Mouse (Mus musculus) heart, adult 9 months (tissue): ENCODE results near the gene Eif1b.

Source experiments
- DNase-seq, 2 experiments: peaks; one replicate each; pipeline ENCODE4 v3.0.0; 2022; ENCODE audit warnings: low spot score in 2 of 2

Gene Eif1b

GRCm38 (mm10) chr9:120492010-120492399 lies at the start of gene Eif1b:
Eif1b (plus strand) TSS chr9:120492232.
- DNase-seq, result peak in 1 of 2 experiments; percentile 25

DNA sequence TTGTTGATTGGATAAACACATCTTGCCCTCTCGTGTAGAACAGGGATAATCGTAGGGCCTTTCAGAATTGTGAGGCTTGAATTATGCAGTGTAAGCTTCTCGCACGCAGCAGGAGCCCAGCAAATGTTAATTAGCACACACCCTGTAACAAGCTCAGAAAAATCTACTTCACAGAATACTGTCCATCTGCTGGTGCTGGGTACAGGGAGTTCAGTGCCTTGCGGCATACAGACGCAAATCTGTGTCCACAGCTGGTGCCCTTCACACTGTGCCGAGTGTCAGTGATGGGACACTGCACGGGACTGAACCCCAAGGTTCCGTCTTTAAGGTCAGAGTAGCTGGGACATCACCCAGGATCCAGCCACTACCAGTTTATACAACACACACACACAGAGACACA lies 47.4 kb upstream of the Eif1b start:
- DNase-seq, result no peak

- DNase-seq, result no peak
These were observed 42.2 kb upstream of the Eif1b start for GRCm38 (mm10) chr9:120449696-120450329.

- no peak for DNase-seq
These were observed 36.0 kb upstream of the Eif1b start for GRCm38 (mm10) chr9:120455768-120456655.

- no peak for DNase-seq
These were observed 21.6 kb upstream of the Eif1b start for GRCm38 (mm10) chr9:120470431-120470830.

DNA sequence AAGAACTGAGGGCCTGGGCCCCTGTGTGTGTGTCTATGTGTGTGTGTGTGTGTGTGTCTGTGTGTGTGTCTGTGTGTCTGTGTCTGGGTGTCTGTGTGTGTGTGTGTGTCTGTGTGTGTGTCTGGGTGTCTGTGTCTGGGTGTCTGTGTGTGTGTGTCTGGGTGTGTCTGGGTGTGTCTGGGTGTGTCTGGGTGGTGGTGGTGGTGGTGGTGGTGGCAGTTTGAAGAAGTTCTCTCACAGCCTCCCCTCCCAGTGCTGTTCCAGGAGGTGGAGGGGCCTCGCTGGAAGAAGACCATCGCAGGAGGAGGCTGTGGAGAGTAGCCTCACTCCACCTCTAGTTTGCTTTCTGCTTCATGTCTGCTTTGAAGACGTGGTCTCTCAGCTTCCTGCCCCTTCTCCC lies 10.4 kb upstream of the Eif1b start:
- DNase-seq, result no peak

DNA sequence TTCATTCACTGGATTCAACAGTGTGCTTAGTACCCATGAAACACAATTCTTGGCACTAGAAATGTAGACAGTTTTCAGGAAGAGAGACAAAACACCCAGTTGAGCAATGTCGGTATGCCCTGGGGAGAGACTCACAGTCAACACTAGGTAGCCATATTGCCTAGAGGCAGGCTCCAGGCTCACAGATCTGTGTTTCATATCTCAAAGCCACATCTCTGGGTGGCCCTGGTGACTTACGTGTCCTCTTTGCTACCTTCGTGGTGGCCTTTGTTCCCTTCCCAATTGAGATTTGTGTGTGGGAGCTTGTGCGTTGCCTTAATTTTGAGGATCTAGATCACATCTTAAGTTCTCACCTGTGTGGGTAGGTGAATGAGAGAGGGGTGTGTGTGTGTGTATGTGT lies 9.7 kb upstream of the Eif1b start:
- DNase-seq, result no peak

DNA sequence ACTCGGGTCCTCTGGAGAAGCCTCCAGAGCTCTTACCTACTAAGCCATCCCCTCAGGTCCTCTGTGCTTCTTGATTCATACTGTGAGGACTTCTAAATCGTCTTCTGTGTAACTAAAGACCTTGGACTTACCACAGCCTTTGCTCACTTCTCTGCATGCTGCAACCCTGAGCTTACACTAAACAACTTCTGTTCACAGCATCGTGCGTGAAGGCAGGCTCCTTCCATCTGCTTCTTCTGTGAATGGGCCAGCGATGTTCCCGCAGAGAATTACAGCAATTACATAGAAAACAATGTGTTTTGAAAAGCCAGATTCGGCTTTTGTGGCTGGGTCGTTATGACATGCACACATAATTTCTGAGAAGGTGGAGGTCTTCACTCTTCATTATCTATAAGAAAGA lies 8.9 kb upstream of the Eif1b start:
- no peak for DNase-seq

DNA sequence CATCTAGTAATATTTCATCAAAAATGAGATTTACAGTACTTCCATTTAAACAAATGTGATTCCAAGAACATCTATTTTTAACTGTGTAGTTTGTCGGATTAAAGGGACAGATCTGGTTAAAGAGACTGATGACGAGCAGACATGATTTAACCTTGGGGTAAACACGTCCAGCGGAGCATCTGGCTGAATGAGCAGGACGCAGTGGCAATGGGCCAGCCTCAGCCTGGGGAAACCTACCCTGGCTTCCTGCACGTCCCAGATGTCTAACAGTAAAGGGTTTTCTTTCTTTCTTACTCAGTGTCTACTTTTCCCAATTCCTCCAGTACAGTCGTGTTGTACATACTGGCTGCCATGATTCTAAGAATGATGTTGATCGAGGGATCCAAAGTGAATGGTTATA lies 5.0 kb upstream of the Eif1b start:
- DNase-seq, result no peak

DNA sequence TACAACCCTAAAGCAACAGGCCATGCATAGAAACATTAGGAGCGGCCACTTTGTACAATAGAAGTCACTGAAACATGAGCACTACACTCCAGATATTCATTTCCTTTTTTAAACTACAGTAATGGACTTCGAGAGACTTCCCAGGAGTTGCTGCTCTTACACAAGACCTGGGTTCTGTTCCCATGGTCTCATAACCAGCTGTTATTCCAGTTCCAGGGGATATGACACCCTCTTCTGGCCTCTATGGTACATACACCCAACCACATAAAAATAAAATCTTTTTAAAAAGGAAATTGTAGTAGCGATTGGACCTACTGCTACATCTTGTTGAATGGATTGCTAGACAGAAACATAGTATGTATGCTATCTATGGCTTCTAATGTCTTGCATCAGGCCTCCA lies 523 bp upstream of the Eif1b start:
- DNase-seq, result no peak

DNA sequence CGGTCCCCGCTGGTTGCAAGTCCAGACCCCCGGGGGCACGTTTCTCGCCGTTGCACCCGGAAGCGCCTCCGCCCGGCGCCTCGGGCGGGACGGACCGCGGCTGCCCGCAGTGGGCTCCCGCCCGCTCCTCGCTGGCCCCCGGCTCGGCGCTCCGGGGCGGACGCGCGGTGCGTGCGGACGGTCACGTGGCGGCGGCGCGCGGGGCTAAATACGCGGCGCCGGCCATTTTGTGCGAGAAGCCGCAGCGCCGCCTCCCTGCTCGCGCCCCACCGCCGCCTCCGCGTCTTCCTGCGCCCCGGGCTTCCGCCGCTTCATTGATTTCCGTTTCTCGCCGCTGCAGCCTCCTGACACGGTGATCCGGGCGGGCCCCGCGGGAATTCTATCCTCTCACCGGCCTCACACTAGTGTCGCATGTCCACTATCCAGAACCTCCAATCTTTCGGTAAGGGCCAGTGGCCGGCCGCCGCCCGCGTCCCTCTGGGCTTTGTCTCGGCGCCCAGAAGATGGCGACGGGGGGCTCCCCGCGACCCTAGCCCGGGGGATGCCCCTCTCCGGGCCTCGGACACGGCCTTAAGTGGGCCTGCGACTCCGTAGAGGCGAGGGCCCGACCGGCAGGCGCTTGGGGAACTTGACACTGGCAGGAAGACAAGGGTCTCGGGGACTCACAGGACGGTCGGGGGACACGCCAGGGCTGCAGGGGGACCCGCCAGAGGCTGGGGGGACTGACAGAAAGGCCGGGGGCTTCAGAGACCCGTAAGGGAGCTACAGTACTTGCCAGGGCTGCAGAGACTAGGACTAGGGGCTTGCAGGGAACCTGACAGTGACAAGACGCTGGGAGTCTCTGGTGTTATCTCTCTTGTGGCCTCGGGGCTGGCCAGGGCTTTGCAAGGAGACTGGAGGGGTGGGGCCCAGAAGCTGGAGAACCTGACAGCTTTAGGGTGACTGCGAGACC lies 644 bp downstream of the Eif1b start:
- peak; percentile 72 to 75 for DNase-seq

DNA sequence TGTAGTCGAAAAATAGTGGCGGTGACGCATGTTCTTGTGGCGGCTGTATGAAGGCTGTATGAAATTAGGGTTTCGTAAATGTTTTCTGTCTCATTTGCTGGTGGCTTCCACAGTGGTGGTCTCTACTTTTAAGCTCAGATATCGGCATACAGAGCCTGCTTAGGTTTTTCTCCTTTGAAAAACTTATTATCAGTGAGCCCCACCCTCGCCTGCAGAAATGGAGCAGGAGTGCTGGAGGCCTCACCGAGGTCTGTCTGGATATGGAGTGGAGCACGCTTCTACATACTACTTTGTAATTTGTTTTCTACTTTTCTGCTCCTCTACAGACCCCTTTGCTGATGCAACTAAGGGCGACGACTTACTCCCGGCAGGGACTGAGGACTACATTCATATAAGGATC lies 1.7 kb downstream of the Eif1b start:
- DNase-seq, result no peak

DNA sequence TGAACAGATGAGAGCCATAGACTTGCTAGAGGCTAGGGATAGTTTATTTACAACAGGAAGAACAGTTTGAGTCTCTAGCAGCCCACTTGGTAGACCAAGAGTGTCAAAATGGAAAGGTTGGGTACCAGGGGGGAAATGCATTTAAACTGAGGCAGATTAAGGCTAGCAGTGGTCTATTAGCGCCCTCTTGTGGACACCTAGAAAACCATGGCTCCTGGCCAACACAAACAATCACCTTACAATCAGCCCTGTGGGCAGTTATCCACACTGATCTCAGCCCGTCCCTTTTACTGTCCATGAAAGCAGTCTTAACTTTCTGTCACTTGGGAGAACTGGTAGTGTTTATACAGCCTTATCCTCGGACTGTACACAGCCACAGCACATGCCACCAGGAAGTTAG lies 4.7 kb downstream of the Eif1b start:
- DNase-seq, result peak; percentile 35 to 75

GRCm38 (mm10) chr9:120497983-120498382 lies 6.0 kb downstream of the Eif1b start:
- no peak for DNase-seq

DNA sequence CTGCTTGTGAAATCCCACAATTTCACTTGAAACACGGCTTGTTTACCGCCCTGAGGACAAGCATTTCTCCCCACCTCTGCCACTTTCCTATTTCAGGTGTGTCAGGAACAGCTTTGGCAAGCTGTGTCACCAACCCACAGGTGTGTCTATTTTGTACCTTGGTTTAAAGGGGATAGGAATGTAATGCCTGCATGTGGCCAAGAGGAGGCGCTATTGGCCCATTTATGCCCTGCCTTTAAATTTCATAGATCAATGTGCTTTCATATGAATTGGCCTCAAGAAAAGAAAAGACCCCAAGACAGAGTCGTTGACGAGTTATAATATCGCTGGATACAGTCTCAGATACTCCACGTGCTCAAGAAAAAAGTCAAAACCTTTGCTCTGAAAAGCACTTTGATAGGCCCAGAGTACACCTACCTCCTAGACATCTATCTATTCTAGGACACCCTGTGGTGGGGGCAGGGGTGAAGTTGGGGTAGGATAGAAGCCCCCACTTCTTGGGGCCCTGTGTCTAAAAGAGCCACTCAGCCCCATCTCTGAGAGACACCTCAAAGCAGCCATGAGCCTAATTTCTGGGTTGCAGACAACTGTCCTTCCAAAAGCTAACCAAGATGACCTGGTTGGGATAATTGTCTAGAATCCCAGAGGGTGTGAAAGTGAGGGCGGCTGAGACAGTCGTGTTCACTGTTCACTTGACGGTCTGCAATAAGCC lies 9.3 kb downstream of the Eif1b start:
- no peak for DNase-seq

DNA sequence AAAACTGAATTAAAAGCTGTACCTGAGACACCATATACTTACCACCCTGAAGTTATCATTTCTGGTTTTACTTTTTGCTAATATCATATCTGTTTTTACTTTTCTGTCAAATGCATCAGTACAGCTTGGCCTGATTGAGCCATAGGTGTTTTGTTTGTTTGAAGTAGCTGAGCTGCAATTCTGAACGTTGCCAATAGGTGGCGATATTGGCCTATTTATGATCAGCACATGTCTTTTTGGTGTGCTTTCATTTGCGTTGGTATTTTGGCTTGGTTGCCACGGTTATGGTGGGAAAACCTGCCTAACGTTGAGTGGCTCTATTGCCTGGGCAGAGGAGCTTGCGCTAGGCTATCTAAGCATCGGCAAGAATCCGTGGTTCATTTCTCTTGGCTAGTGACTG lies 10.0 kb downstream of the Eif1b start:
- DNase-seq, result peak in 1 of 2 experiments; percentile 49

DNA sequence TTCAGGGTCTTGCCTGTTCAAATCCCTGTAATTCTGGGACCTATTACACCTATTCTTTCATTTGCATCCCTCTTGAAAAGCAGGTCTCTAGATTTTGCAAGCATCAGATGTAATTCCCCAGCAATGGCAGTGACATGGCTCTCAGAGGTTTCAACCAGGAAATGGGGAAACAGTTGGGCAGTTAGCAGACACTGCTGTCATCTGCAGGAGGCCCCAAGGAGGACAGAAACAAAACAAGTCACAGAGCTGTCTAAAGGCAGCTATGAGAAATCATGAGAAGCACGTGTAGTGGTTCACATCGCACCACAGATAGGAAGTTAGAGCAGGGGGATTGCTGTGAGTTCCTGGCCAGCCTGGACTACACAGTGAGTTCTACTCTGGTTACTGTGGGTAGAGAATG lies 12.4 kb downstream of the Eif1b start:
- DNase-seq, result no peak

GRCm38 (mm10) chr9:120511781-120512180 lies 19.7 kb downstream of the Eif1b start:
- DNase-seq, result no peak

GRCm38 (mm10) chr9:120516720-120517119 lies 24.7 kb downstream of the Eif1b start:
- no peak for DNase-seq

GRCm38 (mm10) chr9:120518946-120519345 lies 26.9 kb downstream of the Eif1b start:
- DNase-seq, result no peak

GRCm38 (mm10) chr9:120519469-120520125 lies 27.6 kb downstream of the Eif1b start:
- no peak for DNase-seq
